Mouse (Mus musculus): ENCODE measurements around the gene Gls.
A peak's percentile ranks its signal among the peaks of the same experiment; 100 is the strongest.

Gls gene

GRCm38 (mm10) chr1:52248899-52249556 is 16.0 kb upstream of the Gls start:
- no peak for DNase-seq (ENCODE audit: low spot score in 2 of 2)

GRCm38 (mm10) chr1:52242270-52242669 is 9.2 kb upstream of the Gls start:
- DNase-seq (ENCODE audit: low spot score in 2 of 2): no peak

GRCm38 (mm10) chr1:52232766-52233140 is 279 bp downstream of the Gls start:
- DNase-seq (ENCODE audit: low spot score in 2 of 2): no peak

GRCm38 (mm10) chr1:52231939-52232765 is 880 bp downstream of the Gls start:
- peak; percentile 56 to 58 for DNase-seq (ENCODE audit: low spot score in 2 of 2)

GRCm38 (mm10) chr1:52230404-52230803 is 2.6 kb downstream of the Gls start:
- DNase-seq (ENCODE audit: low spot score in 2 of 2): no peak

- DNase-seq (ENCODE audit: low spot score in 2 of 2): no peak
Observed at GRCm38 (mm10) chr1:52228178-52228577, 4.9 kb downstream of the Gls start.

GRCm38 (mm10) chr1:52226416-52226815 is 6.6 kb downstream of the Gls start:
- no peak for DNase-seq (ENCODE audit: low spot score in 2 of 2)

- DNase-seq (ENCODE audit: low spot score in 2 of 2): no peak
Observed at GRCm38 (mm10) chr1:52216766-52217165, 16.3 kb downstream of the Gls start.

GRCm38 (mm10) chr1:52182992-52183391 is 50.0 kb downstream of the Gls start:
- no peak for DNase-seq (ENCODE audit: low spot score in 2 of 2)

- no peak for DNase-seq (ENCODE audit: low spot score in 2 of 2)
Observed at GRCm38 (mm10) chr1:52181994-52182393, 51.0 kb downstream of the Gls start.

GRCm38 (mm10) chr1:52179939-52180568 is 53.0 kb downstream of the Gls start:
- no peak for DNase-seq (ENCODE audit: low spot score in 2 of 2)

GRCm38 (mm10) chr1:52176999-52177398 is 56.0 kb downstream of the Gls start:
- no peak for DNase-seq (ENCODE audit: low spot score in 2 of 2)

GRCm38 (mm10) chr1:52175983-52176382 is 57.0 kb downstream of the Gls start:
- DNase-seq (ENCODE audit: low spot score in 2 of 2): no peak

GRCm38 (mm10) chr1:52175321-52175720 is 57.7 kb downstream of the Gls start:
- no peak for DNase-seq (ENCODE audit: low spot score in 2 of 2)

- no peak for DNase-seq (ENCODE audit: low spot score in 2 of 2)
Observed at GRCm38 (mm10) chr1:52171271-52171670, 61.8 kb downstream of the Gls start.

- no peak for DNase-seq (ENCODE audit: low spot score in 2 of 2)
Observed at GRCm38 (mm10) chr1:52170747-52171146, 62.3 kb downstream of the Gls start.

GRCm38 (mm10) chr1:52170057-52170456 is 63.0 kb downstream of the Gls start:
- DNase-seq (ENCODE audit: low spot score in 2 of 2): no peak

GRCm38 (mm10) chr1:52166652-52167220 is 66.3 kb downstream of the Gls start:
- DNase-seq (ENCODE audit: low spot score in 2 of 2): no peak

GRCm38 (mm10) chr1:52163707-52164457 is 69.2 kb downstream of the Gls start:
- DNase-seq (ENCODE audit: low spot score in 2 of 2): no peak

GRCm38 (mm10) chr1:52161151-52161550 is 71.9 kb downstream of the Gls start:
- DNase-seq (ENCODE audit: low spot score in 2 of 2): no peak

- DNase-seq (ENCODE audit: low spot score in 2 of 2): peak; percentile 58 to 67
Observed at GRCm38 (mm10) chr1:52158490-52159381, 74.3 kb downstream of the Gls start.

Measured in frontal cortex, postnatal 36 days (tissue).